Mouse (Mus musculus): ENCODE measurements around the gene Slc27a4.
"Not testable (repeated sequence)": the region's sequence is repeated elsewhere in the genome, so short reads cannot be mapped to it uniquely, and the experiment has no call there.

Gene Slc27a4

GRCm38 (mm10) chr2:29802075-29802826 lies at the start of gene Slc27a4:
Slc27a4 (plus strand) TSS chr2:29802634.
- DNase-seq, result peak; percentile 96

GRCm38 (mm10) chr2:29755693-29756092 lies 46.7 kb upstream of the Slc27a4 start:
- DNase-seq, result no peak

GRCm38 (mm10) chr2:29764831-29765230 lies 37.6 kb upstream of the Slc27a4 start:
- peak; percentile 45 for DNase-seq

DNA sequence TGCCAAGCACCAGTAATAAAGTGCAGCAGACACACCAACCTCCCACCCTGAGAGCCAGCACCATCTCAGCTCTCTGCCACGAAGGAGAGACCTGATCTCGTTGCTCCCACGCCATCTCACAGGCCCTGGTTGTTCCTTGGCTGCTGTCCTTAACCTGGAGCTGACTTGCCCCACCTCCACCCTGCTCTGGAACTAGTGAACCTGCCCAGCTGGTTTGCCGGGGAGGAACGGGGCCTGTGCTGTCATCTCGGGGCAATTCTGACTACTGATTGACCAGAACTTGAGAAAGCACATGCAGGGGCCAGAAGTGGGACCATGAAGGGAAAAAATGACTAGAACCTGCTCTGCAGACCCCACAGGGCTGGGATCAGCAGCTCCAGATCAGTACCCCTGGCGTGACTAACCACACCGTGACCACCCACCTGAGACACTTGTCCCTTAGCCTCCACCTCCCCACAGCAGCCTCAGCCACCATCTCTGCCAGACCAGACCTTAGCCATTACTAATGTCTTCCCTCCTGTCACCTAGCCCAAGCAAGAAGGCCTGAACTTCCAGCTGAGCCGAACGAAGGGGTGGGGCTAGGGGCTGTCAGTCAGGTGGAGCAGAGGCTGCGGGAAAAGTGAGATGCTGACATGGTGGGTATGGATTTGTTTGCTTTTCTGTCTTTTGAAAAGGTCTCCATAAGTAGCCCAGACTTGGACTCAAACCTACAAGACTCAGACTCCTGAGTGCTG lies 34.3 kb upstream of the Slc27a4 start:
- no peak for DNase-seq

DNA sequence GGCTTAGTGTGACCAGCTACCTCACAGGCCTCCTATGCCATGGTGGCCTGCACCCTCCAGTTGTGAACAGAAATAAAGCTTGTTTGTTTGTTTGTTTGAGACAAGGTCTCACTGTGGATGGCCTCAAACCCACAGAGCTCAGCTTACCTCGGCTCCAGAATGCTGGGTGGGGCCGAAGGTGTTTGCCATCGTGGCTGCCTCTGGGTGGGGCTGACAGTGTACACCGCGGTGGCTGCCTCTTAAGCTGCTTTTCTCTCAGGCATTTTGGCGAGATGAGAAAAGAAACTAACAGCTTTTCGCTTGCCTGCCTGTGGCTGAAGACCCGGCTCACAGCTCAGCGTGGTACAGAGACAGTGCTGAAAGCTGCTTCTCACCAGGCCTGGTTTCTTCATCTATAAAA lies 33.5 kb upstream of the Slc27a4 start:
- no peak for DNase-seq

DNA sequence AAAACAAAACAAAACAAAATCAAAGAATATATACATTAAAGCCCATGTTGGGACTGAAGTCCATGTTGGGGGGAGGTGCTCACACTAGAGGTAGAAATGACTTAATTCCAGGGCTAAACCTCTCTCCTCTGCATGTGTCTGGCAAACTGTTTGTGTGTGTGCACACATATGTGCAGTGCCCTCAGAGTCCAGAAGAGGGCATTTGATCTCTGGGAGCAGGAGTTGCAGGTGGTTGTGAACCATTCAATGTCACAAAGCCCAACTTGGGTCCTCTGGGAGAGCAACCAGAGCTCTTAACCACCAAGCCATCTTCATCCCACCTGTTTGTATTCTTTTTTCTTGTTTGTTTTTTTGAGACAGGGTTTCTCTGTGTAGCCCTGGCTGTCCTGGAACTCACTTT lies 32.3 kb upstream of the Slc27a4 start:
- DNase-seq, result no peak

GRCm38 (mm10) chr2:29771611-29772461 lies 30.6 kb upstream of the Slc27a4 start:
- no peak for DNase-seq

GRCm38 (mm10) chr2:29773323-29773722 lies 29.1 kb upstream of the Slc27a4 start:
- DNase-seq, result no peak

GRCm38 (mm10) chr2:29781256-29781655 lies 21.2 kb upstream of the Slc27a4 start:
- not testable (repeated sequence) for DNase-seq

DNA sequence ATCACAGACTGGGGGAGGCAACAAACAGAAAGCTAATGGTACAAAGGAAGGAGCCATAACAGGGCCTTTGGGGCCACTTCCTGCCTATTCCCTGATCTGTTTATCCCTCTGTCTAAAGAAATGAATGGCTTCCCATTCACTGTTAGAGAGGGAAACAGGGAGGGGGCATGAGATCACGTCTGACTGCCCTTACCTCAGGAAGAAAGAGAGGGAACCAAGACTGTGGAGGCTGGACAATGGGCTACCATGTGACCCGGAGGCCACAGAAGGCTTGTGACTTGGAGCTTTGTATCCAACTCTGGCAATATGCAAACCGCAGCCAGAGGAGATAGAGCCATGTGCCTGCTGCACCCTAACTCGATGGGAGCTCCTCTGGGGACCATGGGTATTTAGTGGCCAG lies 18.1 kb upstream of the Slc27a4 start:
- no peak for DNase-seq

DNA sequence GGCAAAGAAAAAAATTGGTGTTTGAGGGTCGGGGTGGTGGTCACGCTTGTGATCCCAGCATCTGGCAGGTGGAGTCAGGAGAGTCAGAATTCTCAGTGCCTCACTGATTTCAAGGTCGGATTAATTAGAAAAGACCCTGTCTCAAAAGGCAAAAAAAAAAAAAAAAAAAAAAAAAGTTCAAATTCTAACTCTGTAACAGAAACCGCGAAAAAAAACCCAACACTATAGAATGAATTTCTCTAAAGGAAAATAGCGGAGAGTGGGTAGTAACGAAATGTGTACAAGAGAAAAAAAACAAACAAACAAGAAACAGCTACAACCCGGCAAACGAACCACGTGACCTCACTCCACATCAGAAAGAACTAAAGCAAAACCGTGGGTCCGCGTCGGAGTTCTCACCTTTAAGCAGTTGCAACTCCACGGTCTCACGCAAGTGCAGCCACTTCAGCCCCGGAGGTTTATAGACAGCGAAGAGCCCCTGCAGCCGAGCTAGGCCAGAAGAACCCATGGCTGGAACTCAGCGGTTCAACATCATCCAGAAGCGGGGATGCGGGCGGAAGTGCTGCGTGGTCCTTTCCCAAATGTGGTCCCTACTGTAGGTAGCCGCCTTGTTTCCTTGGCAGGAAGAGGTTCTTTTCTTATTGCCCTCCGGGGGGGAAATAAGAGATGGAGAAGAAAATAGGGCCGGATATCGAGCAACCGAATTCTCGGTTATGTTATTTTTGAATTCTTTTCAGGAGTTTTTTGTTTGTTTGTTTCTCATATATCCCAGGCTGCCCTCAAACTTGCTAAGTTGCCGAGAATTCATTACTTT lies 15.1 kb upstream of the Slc27a4 start, which contains the start of gene Coq4:
Coq4 (plus strand) TSS at position 390 of the 814 bp plus-strand sequence.
- peak; percentile 92 for DNase-seq

GRCm38 (mm10) chr2:29787937-29788681 lies 14.3 kb upstream of the Slc27a4 start, which contains the start of gene Trub2:
Trub2 (minus strand) TSS chr2:29788502.
- peak; percentile 85 for DNase-seq

GRCm38 (mm10) chr2:29792772-29793487 lies 9.5 kb upstream of the Slc27a4 start:
- no peak for DNase-seq

- no peak for DNase-seq
These were observed 380 bp downstream of the Slc27a4 start for GRCm38 (mm10) chr2:29802827-29803201.

DNA sequence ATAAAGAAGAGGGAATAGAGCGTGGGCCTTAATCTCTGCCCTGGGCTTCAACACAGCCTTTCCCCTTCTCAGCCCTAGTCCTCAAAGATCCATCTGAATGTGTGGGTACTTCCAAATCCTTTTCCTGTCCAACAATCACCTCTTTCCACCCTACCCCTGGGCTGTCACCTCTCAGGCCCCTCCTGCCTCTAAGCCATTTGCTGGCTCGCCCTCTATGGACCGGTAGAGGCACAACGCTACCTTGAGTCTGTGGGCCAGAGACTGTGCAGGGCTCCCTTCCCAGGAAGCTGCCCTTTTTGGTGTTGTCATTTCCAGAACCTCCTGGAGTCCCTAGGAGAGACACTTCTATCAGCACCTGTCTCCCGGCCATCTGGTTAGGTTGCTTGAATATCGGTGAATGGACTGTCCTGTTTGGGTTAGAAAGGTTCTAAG lies 982 bp downstream of the Slc27a4 start:
- DNase-seq, result peak; percentile 59

DNA sequence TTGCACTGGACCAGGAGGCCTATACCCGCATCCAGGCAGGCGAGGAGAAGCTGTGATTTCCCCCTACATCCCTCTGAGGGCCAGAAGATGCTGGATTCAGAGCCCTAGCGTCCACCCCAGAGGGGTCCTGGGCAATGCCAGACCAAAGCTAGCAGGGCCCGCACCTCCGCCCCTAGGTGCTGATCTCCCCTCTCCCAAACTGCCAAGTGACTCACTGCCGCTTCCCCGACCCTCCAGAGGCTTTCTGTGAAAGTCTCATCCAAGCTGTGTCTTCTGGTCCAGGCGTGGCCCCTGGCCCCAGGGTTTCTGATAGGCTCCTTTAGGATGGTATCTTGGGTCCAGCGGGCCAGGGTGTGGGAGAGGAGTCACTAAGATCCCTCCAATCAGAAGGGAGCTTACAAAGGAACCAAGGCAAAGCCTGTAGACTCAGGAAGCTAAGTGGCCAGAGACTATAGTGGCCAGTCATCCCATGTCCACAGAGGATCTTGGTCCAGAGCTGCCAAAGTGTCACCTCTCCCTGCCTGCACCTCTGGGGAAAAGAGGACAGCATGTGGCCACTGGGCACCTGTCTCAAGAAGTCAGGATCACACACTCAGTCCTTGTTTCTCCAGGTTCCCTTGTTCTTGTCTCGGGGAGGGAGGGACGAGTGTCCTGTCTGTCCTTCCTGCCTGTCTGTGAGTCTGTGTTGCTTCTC lies 13.4 kb downstream of the Slc27a4 start:
- no peak for DNase-seq

- peak; percentile 84 for DNase-seq
These were observed 15.2 kb downstream of the Slc27a4 start for GRCm38 (mm10) chr2:29817426-29818232.

DNA sequence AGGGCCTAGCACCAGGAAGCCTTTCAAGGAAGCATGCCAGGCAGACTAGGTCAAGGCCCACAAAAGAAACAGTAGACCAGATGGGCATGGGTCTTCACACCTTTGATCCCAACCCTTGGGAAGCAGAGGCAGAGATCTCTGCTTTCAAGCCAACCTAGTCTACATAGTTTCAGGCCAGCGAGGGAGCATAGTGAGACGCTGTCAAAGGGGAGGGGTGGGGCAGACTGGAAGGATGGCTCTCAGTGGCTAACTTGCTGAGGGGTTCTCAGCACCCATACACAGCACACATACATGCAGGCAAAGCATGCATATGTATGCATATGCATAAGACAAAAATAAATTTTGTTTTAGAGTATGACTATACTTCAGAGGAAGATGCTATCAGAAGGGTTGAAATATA lies 16.9 kb downstream of the Slc27a4 start:
- DNase-seq, result no peak
